Mouse (Mus musculus): ENCODE results near the gene Sfxn5.

The Sfxn5 gene

GRCm38 (mm10) chr6:85188256-85189110 lies 144.7 kb downstream of the Sfxn5 start:
- DNase-seq = no peak

GRCm38 (mm10) chr6:85187340-85188211 lies 145.6 kb downstream of the Sfxn5 start, which contains the start of gene Emx1:
Emx1 (plus strand) TSS chr6:85187438.
- peak; percentile 54 for DNase-seq

- no peak for DNase-seq
These were observed 146.5 kb downstream of the Sfxn5 start for GRCm38 (mm10) chr6:85186744-85187059.

- DNase-seq = no peak
These were observed 147.0 kb downstream of the Sfxn5 start for GRCm38 (mm10) chr6:85186033-85186743.

GRCm38 (mm10) chr6:85183951-85184350 lies 149.3 kb downstream of the Sfxn5 start:
- no peak for DNase-seq

GRCm38 (mm10) chr6:85180036-85180435 lies 153.2 kb downstream of the Sfxn5 start:
- DNase-seq = no peak

GRCm38 (mm10) chr6:85179569-85179968 lies 153.7 kb downstream of the Sfxn5 start:
- no peak for DNase-seq

GRCm38 (mm10) chr6:85165440-85165921 lies 167.7 kb downstream of the Sfxn5 start:
- no peak for DNase-seq
